Mouse (Mus musculus) stomach, postnatal 0 days (tissue): ENCODE results near the gene Dhrs13.

Source experiments
- CTCF ChIP-seq: IDR thresholded peaks from 2 replicates; pipeline ENCODE4 v1.5.1; 2016; ENCODE audit warnings: antibody characterized with exemption, low read depth, mild to moderate bottlenecking, moderate library complexity
- EP300 ChIP-seq: optimal IDR thresholded peaks from 2 replicates; pipeline ENCODE3; 2016; ENCODE audit warnings: antibody characterized with exemption

DNA sequence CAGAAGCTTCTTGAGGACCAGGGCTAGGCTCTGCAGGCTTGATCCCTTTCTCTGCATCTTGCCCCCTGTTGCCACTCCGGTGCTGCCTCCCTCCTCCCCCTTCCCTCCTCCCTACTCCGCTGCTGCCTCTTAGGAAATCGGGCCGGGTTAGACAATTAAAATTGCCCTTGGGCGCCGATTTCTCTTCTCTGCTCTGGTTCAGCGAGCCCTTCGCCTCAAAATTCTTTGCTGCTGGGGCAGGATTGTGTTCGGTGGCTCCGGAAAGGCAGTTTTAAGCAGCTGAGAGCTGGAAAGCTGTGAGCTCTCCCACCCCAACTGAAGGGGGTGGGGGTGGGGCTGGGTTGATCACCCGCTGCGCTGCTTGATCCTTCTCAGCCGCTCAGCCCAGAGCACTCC lies 47.2 kb upstream of the Dhrs13 start:
- TF ChIP-seq CTCF = no peak
- no peak for TF ChIP-seq EP300
